Mouse (Mus musculus) urinary bladder, adult 2 months (tissue): ENCODE results near the gene Olfr680-ps1. TPM values are rescaled to one million over a fixed set of nuclear protein-coding genes. Genes with fewer than 3 reads are reported as not detected.
"Not testable (repeated sequence)": the region's sequence is repeated elsewhere in the genome, so short reads cannot be mapped to it uniquely, and the experiment has no call there.

Experiments used
- DNase-seq: peaks from one replicate; pipeline ENCODE4 v3.0.0; 2022; ENCODE audit warnings: low spot score
- polyA plus RNA-seq: library from polyadenylated mRNA; depleted of rRNA; stranded (reverse); fragments of >200 nt; gene quantifications from 2 replicates; pipeline ENCODE4 v1.2.3, GENCODE M21; 2012; rRNA removed

Gene Olfr680-ps1
- polyA plus RNA-seq, result not detected in 2 replicates

DNA sequence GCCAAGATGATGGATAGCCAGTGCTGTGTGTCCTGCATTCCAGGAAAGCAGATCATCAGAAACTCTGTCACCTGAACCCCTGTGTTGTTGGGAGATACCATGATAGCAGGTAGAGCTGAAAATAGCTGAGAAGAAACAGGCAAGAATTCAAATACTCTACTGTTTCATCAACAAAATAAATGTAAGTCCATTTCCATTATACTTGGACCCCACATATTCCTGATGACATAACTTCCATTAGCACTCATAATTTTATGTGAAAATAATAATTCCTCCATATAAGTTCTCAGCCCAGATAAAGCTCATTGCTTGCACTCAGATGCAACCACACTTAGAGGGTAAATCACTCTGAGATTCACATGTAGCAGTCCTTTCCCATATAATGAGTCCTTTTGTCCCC is at the start of gene Olfr680-ps1:
Gene Olfr680-ps1 (minus strand): TSS at position 101 of the 400 bp plus-strand sequence.
- not testable (repeated sequence) for DNase-seq

DNA sequence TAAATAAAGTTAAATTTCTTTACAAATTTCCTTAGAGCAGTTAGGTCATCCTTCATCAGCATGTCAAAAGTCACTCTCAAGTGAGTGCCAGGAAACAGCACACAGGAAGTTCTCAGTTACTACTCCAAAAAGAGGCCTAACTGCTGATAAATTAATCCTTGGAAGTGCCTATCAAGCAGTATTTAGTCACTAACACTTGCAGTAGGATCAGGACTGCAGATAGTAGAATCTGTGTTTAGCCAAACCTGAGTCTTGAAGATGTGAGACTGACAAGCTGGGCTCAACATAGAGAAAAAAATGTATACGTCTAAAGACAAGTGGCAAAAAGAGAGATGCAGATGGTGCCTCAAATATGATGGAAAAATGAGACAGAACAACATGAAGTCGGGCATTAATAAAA is 48.7 kb upstream of the Olfr680-ps1 start:
- no peak for DNase-seq

DNA sequence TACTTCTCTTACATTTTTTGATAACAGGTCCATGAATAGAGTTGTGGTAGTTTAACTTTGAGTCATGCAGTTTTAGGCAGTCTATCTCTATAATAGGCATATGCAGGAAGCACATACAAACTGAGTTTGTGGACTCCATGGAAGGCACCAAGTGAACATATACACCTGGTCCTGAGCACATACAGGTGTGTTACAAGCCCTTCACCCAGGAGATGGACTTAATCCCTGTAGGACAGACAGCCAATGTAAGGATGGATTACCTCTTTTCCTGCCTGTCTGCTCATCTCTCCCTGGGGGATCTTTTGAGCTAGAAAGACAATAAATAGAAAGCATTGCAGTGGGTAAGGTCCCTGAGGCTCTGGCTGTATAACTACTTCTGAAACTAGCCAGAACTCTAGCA is 23.9 kb upstream of the Olfr680-ps1 start, which contains the start of gene Olfr681:
Gene Olfr681 (plus strand): TSS at position 301 of the 400 bp plus-strand sequence.
- DNase-seq, result no peak

- no peak for DNase-seq
Observed at GRCm38 (mm10) chr7:105080905-105081304, 11.7 kb downstream of the Olfr680-ps1 start, which contains the start of gene Olfr679. Olfr679 (plus strand) TSS chr7:105081205.

- no peak for DNase-seq
Observed at GRCm38 (mm10) chr7:105064175-105064574, 28.4 kb downstream of the Olfr680-ps1 start, which contains the start of gene Olfr678. Olfr678 (plus strand) TSS chr7:105064475.

DNA sequence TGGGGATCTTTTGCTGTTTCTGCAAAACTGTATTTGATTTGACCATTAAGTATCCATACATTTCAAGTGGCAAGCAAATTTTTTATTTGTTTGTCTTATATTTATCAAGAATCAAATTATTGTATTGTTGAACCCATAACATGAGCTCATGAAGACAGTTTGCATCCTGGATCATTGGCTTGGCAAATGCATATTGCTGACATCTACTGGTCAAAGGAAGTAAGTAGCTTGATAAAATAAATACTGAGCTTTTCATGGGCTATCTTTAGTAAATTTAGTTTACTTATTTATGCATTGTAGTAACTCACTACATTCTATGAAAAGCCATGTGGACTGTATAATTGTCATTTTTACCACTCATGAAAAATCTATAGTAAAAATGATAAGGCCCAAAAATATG is 33.7 kb downstream of the Olfr680-ps1 start:
- DNase-seq, result no peak

Other genes starting within 250 kb of the Olfr680-ps1 start
- not detected in 2 replicates for gene Usp17la, start 235.8 kb downstream of the Olfr680-ps1 start, polyA plus RNA-seq
- gene Olfr665, start 214.8 kb downstream of the Olfr680-ps1 start, polyA plus RNA-seq, result not detected in 2 replicates
- not detected in 2 replicates for gene Olfr666, start 196.9 kb downstream of the Olfr680-ps1 start, polyA plus RNA-seq
- not detected in 2 replicates for gene Olfr667, start 171.3 kb downstream of the Olfr680-ps1 start, polyA plus RNA-seq
- gene Olfr668, start 164.8 kb downstream of the Olfr680-ps1 start, polyA plus RNA-seq, result not detected in 2 replicates
- not detected in 2 replicates for gene Olfr669, start 158.6 kb downstream of the Olfr680-ps1 start, polyA plus RNA-seq
- not detected in 2 replicates for gene Olfr670, start 130.2 kb downstream of the Olfr680-ps1 start, polyA plus RNA-seq
- gene Olfr671, start 113.7 kb downstream of the Olfr680-ps1 start, polyA plus RNA-seq, result not detected in 2 replicates
- gene Olfr672, start 90.8 kb downstream of the Olfr680-ps1 start, polyA plus RNA-seq, result not detected in 2 replicates
- gene Olfr675, start 64.4 kb downstream of the Olfr680-ps1 start, polyA plus RNA-seq, result not detected in 2 replicates
- gene Olfr676, start 60.1 kb downstream of the Olfr680-ps1 start, polyA plus RNA-seq, result not detected in 2 replicates
- not detected in 2 replicates for gene Olfr677, start 41.4 kb downstream of the Olfr680-ps1 start, polyA plus RNA-seq
- gene Olfr678, start 28.3 kb downstream of the Olfr680-ps1 start, polyA plus RNA-seq, result not detected in 2 replicates
- gene Olfr679, start 11.6 kb downstream of the Olfr680-ps1 start, polyA plus RNA-seq, result not detected in 2 replicates
- not detected in 2 replicates for gene Olfr681, start 24.0 kb upstream of the Olfr680-ps1 start, polyA plus RNA-seq
- gene Olfr683, start 54.2 kb upstream of the Olfr680-ps1 start, polyA plus RNA-seq, result not detected in 2 replicates
- not detected in 2 replicates for gene Olfr684, start 70.8 kb upstream of the Olfr680-ps1 start, polyA plus RNA-seq
- not detected in 2 replicates for gene Olfr685, start 93.2 kb upstream of the Olfr680-ps1 start, polyA plus RNA-seq
- gene Olfr686, start 114.7 kb upstream of the Olfr680-ps1 start, polyA plus RNA-seq, result not detected in 2 replicates
- not detected in 2 replicates for gene Olfr688, start 195.3 kb upstream of the Olfr680-ps1 start, polyA plus RNA-seq
- gene Olfr689, start 218.3 kb upstream of the Olfr680-ps1 start, polyA plus RNA-seq, result not detected in 2 replicates
- gene Olfr690, start 241.3 kb upstream of the Olfr680-ps1 start, polyA plus RNA-seq, result not detected in 2 replicates
- gene Olfr691, start 249.5 kb upstream of the Olfr680-ps1 start, polyA plus RNA-seq, result 0.03 TPM in 1 of 2 replicates, not detected in the other